Mouse (Mus musculus): ENCODE data around the gene Pard6b.

DNA sequence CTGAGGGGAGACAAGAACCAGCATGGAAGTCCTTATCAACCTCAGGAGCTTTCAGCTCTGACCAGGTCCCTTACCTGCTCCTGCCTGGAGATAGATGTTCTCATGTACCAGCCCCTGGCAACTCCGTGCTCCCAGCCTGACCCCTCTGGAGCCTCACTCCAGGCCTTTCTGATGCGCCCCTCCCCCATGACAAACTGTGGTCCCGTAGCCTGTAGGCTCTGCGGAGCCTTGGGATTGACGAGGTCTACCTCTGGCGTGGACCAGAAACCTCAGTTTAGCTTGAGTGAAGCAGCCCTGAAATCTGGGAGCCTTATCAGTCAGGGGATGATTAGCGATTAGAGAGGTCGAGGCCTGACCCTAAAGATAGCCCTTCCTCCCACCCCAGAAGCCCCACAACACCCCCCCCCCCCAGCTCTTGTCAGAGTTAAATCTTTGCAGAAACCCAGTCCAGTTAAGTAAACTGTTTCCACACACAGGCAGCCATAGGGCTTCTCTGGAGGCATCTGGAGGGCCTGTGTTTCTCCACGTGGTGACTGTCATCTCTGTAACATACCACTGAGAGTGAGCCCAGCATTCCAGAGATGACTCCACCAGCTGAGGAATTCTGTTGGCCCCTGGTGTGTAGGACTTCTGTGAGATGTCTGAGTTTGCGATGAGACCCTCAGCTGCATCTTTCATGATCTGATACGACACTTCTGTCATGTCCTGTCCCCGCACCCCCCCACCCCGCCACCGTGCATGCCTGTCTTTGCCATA lies 24.7 kb upstream of the Pard6b start:
- TF ChIP-seq POLR2A (IDR thresholded peaks at IDR 0.05; ENCODE audit: borderline replicate concordance, extremely low read depth, insufficient read depth, insufficient read length, poor library complexity, severe bottlenecking) (no peak), CTCF (IDR thresholded peaks at IDR 0.05; ENCODE audit: borderline replicate concordance, extremely low read depth, insufficient read depth, insufficient read length) (no peak)
